Mouse (Mus musculus) liver, embryonic 11.5 days (tissue): Measurements from ENCODE around the gene Ptges3. TPM values are rescaled to one million over a fixed set of nuclear protein-coding genes. Genes with fewer than 3 reads are reported as not detected.
"Not testable (repeated sequence)": the region's sequence is repeated elsewhere in the genome, so short reads cannot be mapped to it uniquely, and the experiment has no call there.

Experiments used
- ATAC-seq: fragments of 200-750 bp; cut with Nextera tagmentation; replicated peaks from 2 replicates; pipeline ENCODE4 v1.8.0; 2017; ENCODE audit warnings: moderate number of reproducible peaks, mild to moderate bottlenecking, moderate TSS enrichment, moderate library complexity; ENCODE audit not compliant: low FRiP score
- DNase-seq: peaks from one replicate; pipeline ENCODE4 v3.0.0-alpha.2; 2017; ENCODE audit warnings: low spot score
- H3K27ac ChIP-seq: fragments of 300-500 bp; sonication (generic); 2 replicates; pipeline ENCODE4 v1.5.1; 2014; ENCODE audit warnings: mild to moderate bottlenecking, low read depth, low read length, control low read depth
- H3K27me3 ChIP-seq: fragments of 300-500 bp; sonication (generic); replicated peaks from 2 replicates; pipeline ENCODE4 v1.6.1; 2014; ENCODE audit warnings: low read length, mixed read lengths; ENCODE audit not compliant: control insufficient read depth, insufficient read depth
- H3K36me3 ChIP-seq: fragments of 300-500 bp; sonication (generic); 2 replicates; pipeline ENCODE4 v1.6.1; 2014; ENCODE audit warnings: mild to moderate bottlenecking, low read length, moderate library complexity, mixed read lengths; ENCODE audit not compliant: control insufficient read depth, insufficient read depth
- H3K4me1 ChIP-seq: fragments of 300-500 bp; sonication (generic); replicated peaks from 2 replicates; pipeline ENCODE4 v1.6.1; 2014; ENCODE audit warnings: low read length, mixed read lengths; ENCODE audit not compliant: control insufficient read depth, insufficient read depth
- H3K4me2 ChIP-seq: fragments of 300-500 bp; sonication (generic); 2 replicates; pipeline ENCODE4 v1.6.1; 2014; ENCODE audit warnings: mild to moderate bottlenecking, control low read depth, moderate library complexity
- H3K4me3 ChIP-seq: fragments of 300-500 bp; sonication (generic); 2 replicates; pipeline ENCODE4 v1.5.1; 2014; ENCODE audit warnings: low read depth, low read length, control low read depth
- H3K9ac ChIP-seq: fragments of 300-500 bp; sonication (generic); 2 replicates; pipeline ENCODE4 v1.6.1; 2014; ENCODE audit warnings: low read depth, low read length, control low read depth
- H3K9me3 ChIP-seq: fragments of 300-500 bp; sonication (generic); 2 replicates; pipeline ENCODE4 v1.6.1; 2016; ENCODE audit warnings: low read length, inconsistent platforms, mixed read lengths; ENCODE audit not compliant: control insufficient read depth
- WGBS: fragments of 180-500 bp; shearing (Covaris S2); extraction: QIAGEN DNeasy Blood & Tissue Kit; methylation state at CpG from one replicate; pipeline ENCODE4 v1.1.7; 2014; 5-methylcytosine and 5-hydroxymethylcytosine counted together
- polyA plus RNA-seq: library from polyadenylated mRNA; unstranded; fragments of >200 nt; fragmentation: Nextera tagmentation; extraction: Ambion mirVana; gene quantifications from 2 replicates; pipeline ENCODE4 v1.2.1, GENCODE M21; 2014

The Ptges3 gene
- polyA plus RNA-seq, 1 experiment from 2014 or later: 527 TPM

- peaks cover 18% of the 10 kb centered on the region for H3K4me1 ChIP-seq
- H3K36me3 ChIP-seq: peaks cover 29% of the 10 kb centered on the region
- no peak overlapping the region for H3K27ac ChIP-seq
- no peak overlapping the region for H3K4me2 ChIP-seq
- no peak overlapping the region for H3K4me3 ChIP-seq
- H3K9me3 ChIP-seq: no peaks in the 10 kb centered on the region
- no peak overlapping the region for H3K9ac ChIP-seq
- WGBS: 81% methylated on average over 5 of the region's 5 CpGs
- ATAC-seq (no peak), DNase-seq (no peak)
- H3K27me3 ChIP-seq: no peaks in the 10 kb centered on the region
These were observed 7.3 kb downstream of the Ptges3 start for GRCm38 (mm10) chr10:128066072-128066471.

- Histone ChIP-seq H3K27ac (no peak overlapping the region), H3K27me3 (no peaks in the 10 kb centered on the region), H3K4me2 (no peak overlapping the region), H3K9ac (no peak overlapping the region), H3K4me1 (peaks cover 4% of the 10 kb centered on the region), H3K4me3 (no peak overlapping the region), H3K36me3 (peaks cover 44% of the 10 kb centered on the region), H3K9me3 (no peaks in the 10 kb centered on the region)
- 68% methylated on average over 4 of the region's 4 CpGs for WGBS
- no peak for DNase-seq
- ATAC-seq: no peak
These were observed 10.4 kb downstream of the Ptges3 start for GRCm38 (mm10) chr10:128069201-128069600.

GRCm38 (mm10) chr10:128070432-128070831 lies 11.7 kb downstream of the Ptges3 start:
- H3K27ac ChIP-seq, H3K4me2 ChIP-seq, H3K9ac ChIP-seq, H3K9me3 ChIP-seq, ATAC-seq, H3K4me3 ChIP-seq, H3K4me1 ChIP-seq, H3K27me3 ChIP-seq, DNase-seq: not testable (repeated sequence)
- H3K36me3 ChIP-seq: peaks cover 44% of the 10 kb centered on the region
- WGBS: 92% methylated on average over 2 of the region's 2 CpGs

- 79% methylated on average over 5 of the region's 5 CpGs for WGBS
- H3K36me3 ChIP-seq, ATAC-seq, H3K27ac ChIP-seq, H3K27me3 ChIP-seq, DNase-seq, H3K4me2 ChIP-seq, H3K9me3 ChIP-seq, H3K9ac ChIP-seq, H3K4me1 ChIP-seq, H3K4me3 ChIP-seq: not testable (repeated sequence)
These were observed 19.5 kb downstream of the Ptges3 start for GRCm38 (mm10) chr10:128078269-128078668.

GRCm38 (mm10) chr10:128080496-128080895 lies 21.7 kb downstream of the Ptges3 start:
- no peak overlapping the region for H3K4me3 ChIP-seq
- H3K9me3 ChIP-seq: no peaks in the 10 kb centered on the region
- H3K9ac ChIP-seq: no peak overlapping the region
- peaks cover 16% of the 10 kb centered on the region for H3K4me1 ChIP-seq
- H3K27ac ChIP-seq: no peak overlapping the region
- H3K27me3 ChIP-seq: no peaks in the 10 kb centered on the region
- H3K36me3 ChIP-seq: peaks cover 19% of the 10 kb centered on the region
- no peak overlapping the region for H3K4me2 ChIP-seq
- WGBS: 70% methylated on average over 1 of the region's 1 CpGs
- ATAC-seq (no peak), DNase-seq (no peak)

- H3K36me3 ChIP-seq: peaks cover 27% of the 10 kb centered on the region
- DNase-seq: no peak
- H3K4me3 ChIP-seq: peak overlapping the region; percentile 99
- no peaks in the 10 kb centered on the region for H3K9me3 ChIP-seq
- H3K9ac ChIP-seq: peak overlapping the region; percentile 79
- no peak for ATAC-seq
- no peaks in the 10 kb centered on the region for H3K27me3 ChIP-seq
- H3K4me2 ChIP-seq: peak overlapping the region; percentile 93
- H3K4me1 ChIP-seq: peaks cover 16% of the 10 kb centered on the region
- WGBS: 44% methylated on average over 6 of the region's 6 CpGs
- no peak overlapping the region for H3K27ac ChIP-seq
These were observed 23.2 kb downstream of the Ptges3 start for GRCm38 (mm10) chr10:128081807-128082476.

GRCm38 (mm10) chr10:128082477-128082808 lies 23.7 kb downstream of the Ptges3 start:
- peak overlapping the region; percentile 74 for H3K27ac ChIP-seq
- ATAC-seq (no peak), DNase-seq (no peak)
- peak overlapping the region; percentile 93 for H3K4me2 ChIP-seq
- WGBS: 5% methylated on average over 9 of the region's 9 CpGs
- peak overlapping the region; percentile 99 for H3K4me3 ChIP-seq
- no peaks in the 10 kb centered on the region for H3K27me3 ChIP-seq
- no peaks in the 10 kb centered on the region for H3K9me3 ChIP-seq
- H3K9ac ChIP-seq: peak overlapping the region; percentile 79
- peaks cover 16% of the 10 kb centered on the region for H3K4me1 ChIP-seq
- H3K36me3 ChIP-seq: peaks cover 28% of the 10 kb centered on the region

- WGBS: under 1% methylated on average over 34 of the region's 34 CpGs
- Histone ChIP-seq H3K9ac (peak within 1 kb of the TSS; percentile 97), H3K4me1 (peaks cover 19% of the 10 kb centered on the region), H3K27ac (peak within 1 kb of the TSS; percentile 93), H3K4me2 (peak within 1 kb of the TSS; percentile 93), H3K36me3 (peaks cover 33% of the 10 kb centered on the region), H3K9me3 (no peaks in the 10 kb centered on the region), H3K4me3 (peak within 1 kb of the TSS; percentile 99), H3K27me3 (no peaks in the 10 kb centered on the region)
- peak; percentile 92 for DNase-seq
- peak; percentile 96 for ATAC-seq
These were observed 24.2 kb downstream of the Ptges3 start, which contains the start of gene Atp5b for GRCm38 (mm10) chr10:128082880-128083421. Gene Atp5b (plus strand): TSS chr10:128083273.

GRCm38 (mm10) chr10:128083688-128084087 lies 24.9 kb downstream of the Ptges3 start:
- no peak for DNase-seq
- Histone ChIP-seq H3K36me3 (peaks cover 41% of the 10 kb centered on the region), H3K4me1 (peaks cover 22% of the 10 kb centered on the region), H3K9ac (peak overlapping the region; percentile 97), H3K4me3 (peak overlapping the region; percentile 99), H3K27me3 (no peaks in the 10 kb centered on the region), H3K9me3 (no peaks in the 10 kb centered on the region), H3K27ac (peak overlapping the region; percentile 93), H3K4me2 (peak overlapping the region; percentile 84)
- no peak for ATAC-seq
- under 1% methylated on average over 22 of the region's 22 CpGs for WGBS
